Mouse (Mus musculus): ENCODE results near the gene Tubb4b. TPM values are rescaled to one million over a fixed set of nuclear protein-coding genes. Genes with fewer than 3 reads are reported as not detected.

The Tubb4b gene
- total and polyA plus RNA-seq, 3 experiments, result 183 to 1,037 (median 979) TPM

GRCm38 (mm10) chr2:25183336-25183735 lies 41.2 kb downstream of the Tubb4b start:
- no peak for DNase-seq (ENCODE audit: low read depth, low spot score)
- Histone ChIP-seq H3K79me2 (ENCODE audit: control insufficient read depth, insufficient read depth, low read length, poor library complexity) (peaks cover 8% of the 10 kb centered on the region), H3K27me3 (ENCODE audit: control insufficient read depth in 1 of 2, insufficient read depth in 2 of 2, low read length in 2 of 2) (no peaks in the 10 kb centered on the region)

GRCm38 (mm10) chr2:25182664-25183063 lies 41.8 kb downstream of the Tubb4b start:
- peak; percentile 71 for TF ChIP-seq SIN3A (IDR thresholded peaks at IDR 0.05; ENCODE audit: low read length)
- TF ChIP-seq MAZ (IDR thresholded peaks at IDR 0.05; ENCODE audit: low read depth, low read length), result peak; percentile 79; the same call in 1 of the 2 replicates
- peak; percentile 42; the same call in 1 of the 2 replicates for TF ChIP-seq TBP (IDR thresholded peaks at IDR 0.05; ENCODE audit: low read depth, low read length)
- TF ChIP-seq POLR2AphosphoS5 (IDR thresholded peaks at IDR 0.05; ENCODE audit: borderline replicate concordance, low read depth, low read length), result no peak
- peak; percentile 16; the same call in 1 of the 2 replicates for TF ChIP-seq NELFE (IDR thresholded peaks at IDR 0.05; ENCODE audit: low read depth, low read length)
- peak; percentile 48; the same call in 1 of the 2 replicates for TF ChIP-seq HCFC1 (IDR thresholded peaks at IDR 0.05; ENCODE audit: low read depth, low read length)
- no peak for TF ChIP-seq GABPA (IDR thresholded peaks at IDR 0.05; ENCODE audit: low read depth, low read length)
- 0 out of 2 replicates have a peak, but pooled peaks have one; percentile 32 for TF ChIP-seq RCOR1 (IDR thresholded peaks at IDR 0.05; ENCODE audit: low read depth, low read length)
- TF ChIP-seq NRF1 (IDR thresholded peaks at IDR 0.05; ENCODE audit: insufficient read depth, low read depth, low read length, poor library complexity, severe bottlenecking), result no peak
- peak; percentile 38 to 53; a peak in 2 of 4 replicates for TF ChIP-seq EP300 (IDR thresholded peaks at IDR 0.05; ENCODE audit: low read depth in 1 of 2, low read length in 2 of 2)
- TF ChIP-seq POLR2A (IDR thresholded peaks at IDR 0.05; ENCODE audit: control insufficient read depth in 1 of 2, insufficient read depth in 1 of 2, low read depth in 1 of 2, low read length in 2 of 2, poor library complexity in 1 of 2), result peak in 1 of 2 experiments; percentile 50; a peak in 1 of 4 replicates
- peak; percentile 62; the same call in 1 of the 2 replicates for TF ChIP-seq ELF1 (IDR thresholded peaks at IDR 0.05; ENCODE audit: low read depth, low read length)
- peak overlapping the region; percentile 47 to 99 for H3K4me3 ChIP-seq (ENCODE audit: control insufficient read depth in 1 of 2, insufficient read depth in 1 of 2, low read depth in 2 of 2, low read length in 2 of 2)
- H3K79me2 ChIP-seq (ENCODE audit: control insufficient read depth, insufficient read depth, low read length, poor library complexity), result peaks cover 8% of the 10 kb centered on the region
- H3K27me3 ChIP-seq (ENCODE audit: control insufficient read depth in 1 of 2, insufficient read depth in 2 of 2, low read length in 2 of 2), result no peaks in the 10 kb centered on the region
- H3K9ac ChIP-seq (ENCODE audit: control insufficient read depth, low read depth, low read length, poor library complexity, severe bottlenecking), result peak overlapping the region; percentile 90
- H3K9me3 ChIP-seq (replicated peaks; ENCODE audit: insufficient read depth, low read length), result no peaks in the 10 kb centered on the region
- peaks cover 1 to 11% of the 10 kb centered on the region in 2 experiments; a peak in 3 of 4 replicates for H3K4me1 ChIP-seq (ENCODE audit: control insufficient read depth in 1 of 2, insufficient read depth in 2 of 2, low read length in 2 of 2)
- peak; percentile 74 for DNase-seq (ENCODE audit: low read depth, low spot score)
- H3K36me3 ChIP-seq (ENCODE audit: control insufficient read depth in 1 of 2, insufficient read depth in 2 of 2, low read length in 2 of 2), result peaks cover 0 to 5% of the 10 kb centered on the region in 2 experiments; a peak in 2 of 4 replicates
- no peak overlapping the region for H3K27ac ChIP-seq (ENCODE audit: control insufficient read depth, low read depth, low read length)

More at GRCm38 (mm10) chr2:25183336-25183735, 41.2 kb downstream of the Tubb4b start:
- no peak overlapping the region for H3K9ac ChIP-seq (ENCODE audit: control insufficient read depth, low read depth, low read length, poor library complexity, severe bottlenecking)
- no peak overlapping the region for H3K27ac ChIP-seq (ENCODE audit: control insufficient read depth, low read depth, low read length)
- peaks cover 1 to 11% of the 10 kb centered on the region in 2 experiments; a peak in 3 of 4 replicates for H3K4me1 ChIP-seq (ENCODE audit: control insufficient read depth in 1 of 2, insufficient read depth in 2 of 2, low read length in 2 of 2)
- H3K36me3 ChIP-seq (ENCODE audit: control insufficient read depth in 1 of 2, insufficient read depth in 2 of 2, low read length in 2 of 2), result peaks cover 0 to 5% of the 10 kb centered on the region in 2 experiments; a peak in 2 of 4 replicates
- H3K4me3 ChIP-seq (ENCODE audit: control insufficient read depth in 1 of 2, insufficient read depth in 1 of 2, low read depth in 2 of 2, low read length in 2 of 2), result no peak overlapping the region; a peak in 1 of 4 replicates
- no peaks in the 10 kb centered on the region for H3K9me3 ChIP-seq (replicated peaks; ENCODE audit: insufficient read depth, low read length)
- TF ChIP-seq EP300 (IDR thresholded peaks at IDR 0.05; ENCODE audit: low read depth in 1 of 2, low read length in 2 of 2) (no peak), BHLHE40 (IDR thresholded peaks at IDR 0.05; ENCODE audit: borderline replicate concordance, low read depth, low read length) (no peak), MXI1 (IDR thresholded peaks at IDR 0.05; ENCODE audit: low read depth, low read length) (no peak), USF1 (IDR thresholded peaks at IDR 0.05; ENCODE audit: low read depth, low read length) (no peak), NELFE (IDR thresholded peaks at IDR 0.05; ENCODE audit: low read depth, low read length) (no peak), JUND (IDR thresholded peaks at IDR 0.05; ENCODE audit: low read depth, low read length) (no peak)
